Mouse (Mus musculus) bone marrow, adult 2 months (tissue): ENCODE results near the gene Rnf145.

Experiments used
- CTCF ChIP-seq: fragments of 200-500 bp; IDR thresholded peaks from 2 replicates; pipeline ENCODE4 v1.5.1; 2011; ENCODE audit warnings: low read length, control low read depth; ENCODE audit not compliant: control insufficient read depth, insufficient read depth
- POLR2A ChIP-seq: fragments of 200-500 bp; IDR thresholded peaks from 2 replicates; pipeline ENCODE4 v1.6.1; 2011; ENCODE audit warnings: low read depth, mild to moderate bottlenecking, control low read depth, low read length, borderline replicate concordance; ENCODE audit not compliant: control insufficient read depth

GRCm38 (mm10) chr11:44471337-44471995, 47.3 kb upstream of the Rnf145 start:
- TF ChIP-seq POLR2A (no peak), CTCF (no peak)
